Mouse (Mus musculus): ENCODE results near the gene Bckdk. TPM values are rescaled to one million over a fixed set of nuclear protein-coding genes. Genes with fewer than 3 reads are reported as not detected.
"Not testable (repeated sequence)": the region's sequence is repeated elsewhere in the genome, so short reads cannot be mapped to it uniquely, and the experiment has no call there.

Gene Bckdk
- polyA plus RNA-seq, 1 experiment from 2014 or later = 130 TPM

GRCm38 (mm10) chr7:127942097-127942496 is 38.2 kb downstream of the Bckdk start:
- not testable (repeated sequence) for DNase-seq (ENCODE audit: extremely low spot score, low spot score); H3K4me3 ChIP-seq; H3K36me3 ChIP-seq (replicated peaks); H3K4me1 ChIP-seq; H3K27ac ChIP-seq; H3K9me3 ChIP-seq
- WGBS = 57% methylated on average over 2 of the region's 2 CpGs
- H3K27me3 ChIP-seq (ENCODE audit: poor library complexity, severe bottlenecking) = peaks cover 38% of the 10 kb centered on the region

GRCm38 (mm10) chr7:127944614-127945013 is 40.7 kb downstream of the Bckdk start:
- Histone ChIP-seq H3K27ac (no peak overlapping the region), H3K9me3 (no peaks in the 10 kb centered on the region), H3K4me1 (peaks cover 6% of the 10 kb centered on the region), H3K36me3 (replicated peaks) (no peaks in the 10 kb centered on the region), H3K27me3 (ENCODE audit: poor library complexity, severe bottlenecking) (peaks cover 38% of the 10 kb centered on the region), H3K4me3 (peak overlapping the region; percentile 20)
- no peak for DNase-seq (ENCODE audit: extremely low spot score, low spot score)
- WGBS = 24% methylated on average over 23 of the region's 23 CpGs

- H3K27me3 ChIP-seq (ENCODE audit: poor library complexity, severe bottlenecking) = peaks cover 38% of the 10 kb centered on the region
- H3K4me3 ChIP-seq = no peak within 1 kb of the TSS
- peaks cover 6% of the 10 kb centered on the region for H3K4me1 ChIP-seq
- H3K9me3 ChIP-seq = no peaks in the 10 kb centered on the region
- no peak for DNase-seq (ENCODE audit: extremely low spot score, low spot score)
- no peaks in the 10 kb centered on the region for H3K36me3 ChIP-seq (replicated peaks)
- H3K27ac ChIP-seq = no peak within 1 kb of the TSS
- 71% methylated on average over 6 of the region's 6 CpGs for WGBS
Observed at GRCm38 (mm10) chr7:127946470-127947023, 42.7 kb downstream of the Bckdk start, which contains the start of gene Prss36. Prss36 (minus strand) TSS chr7:127946725.

GRCm38 (mm10) chr7:127952864-127953581 is 49.1 kb downstream of the Bckdk start:
- WGBS = 42% methylated on average over 13 of the region's 13 CpGs
- H3K36me3 ChIP-seq (replicated peaks) = no peaks in the 10 kb centered on the region
- H3K9me3 ChIP-seq = no peaks in the 10 kb centered on the region

GRCm38 (mm10) chr7:127959364-127959763 is 55.5 kb downstream of the Bckdk start:
- Histone ChIP-seq H3K9me3 (no peaks in the 10 kb centered on the region), H3K27me3 (ENCODE audit: poor library complexity, severe bottlenecking) (no peaks in the 10 kb centered on the region), H3K36me3 (replicated peaks) (no peaks in the 10 kb centered on the region), H3K4me3 (no peak overlapping the region), H3K4me1 (no peaks in the 10 kb centered on the region), H3K27ac (no peak overlapping the region)
- WGBS = 80% methylated on average over 5 of the region's 5 CpGs
- DNase-seq (ENCODE audit: extremely low spot score, low spot score) = no peak

More at GRCm38 (mm10) chr7:127952864-127953581, 49.1 kb downstream of the Bckdk start:
- Histone ChIP-seq H3K4me3 (no peak overlapping the region), H3K4me1 (no peaks in the 10 kb centered on the region), H3K27ac (no peak overlapping the region), H3K27me3 (ENCODE audit: poor library complexity, severe bottlenecking) (no peaks in the 10 kb centered on the region)
- no peak for DNase-seq (ENCODE audit: extremely low spot score, low spot score)

Other genes with a start within 250 kb of the Bckdk start
- gene Bcl7c, start 195.1 kb upstream of the Bckdk start, polyA plus RNA-seq (2016; fragmentation: Nextera tagmentation; extraction: Ambion mirVana) = 44.5 and 50.4 TPM in 2 replicates
- 5.9 and 6.0 TPM in 2 replicates for gene Ctf1, start 191.3 kb upstream of the Bckdk start, polyA plus RNA-seq (2016; fragmentation: Nextera tagmentation; extraction: Ambion mirVana)
- 0.33 and 0.39 TPM in 2 replicates for gene Ctf2, start 171.9 kb upstream of the Bckdk start, polyA plus RNA-seq (2016; fragmentation: Nextera tagmentation; extraction: Ambion mirVana)
- 7.6 and 8.2 TPM in 2 replicates for gene Fbxl19, start 159.5 kb upstream of the Bckdk start, polyA plus RNA-seq (2016; fragmentation: Nextera tagmentation; extraction: Ambion mirVana)
- gene Orai3, start 134.3 kb upstream of the Bckdk start, polyA plus RNA-seq (2016; fragmentation: Nextera tagmentation; extraction: Ambion mirVana) = 8.4 and 9.8 TPM in 2 replicates
- 16.0 and 17.1 TPM in 2 replicates for gene Setd1a, start 127.4 kb upstream of the Bckdk start, polyA plus RNA-seq (2016; fragmentation: Nextera tagmentation; extraction: Ambion mirVana)
- not detected in 2 replicates for gene Gm49388, start 118.5 kb upstream of the Bckdk start, polyA plus RNA-seq (2016; fragmentation: Nextera tagmentation; extraction: Ambion mirVana)
- gene Hsd3b7, start 103.5 kb upstream of the Bckdk start, polyA plus RNA-seq (2016; fragmentation: Nextera tagmentation; extraction: Ambion mirVana) = 5.4 and 5.8 TPM in 2 replicates
- gene Stx4a, start 79.8 kb upstream of the Bckdk start, polyA plus RNA-seq (2016; fragmentation: Nextera tagmentation; extraction: Ambion mirVana) = 23.7 and 24.6 TPM in 2 replicates
- gene Stx1b, start 79.5 kb upstream of the Bckdk start, polyA plus RNA-seq (2016; fragmentation: Nextera tagmentation; extraction: Ambion mirVana) = 5.5 and 6.1 TPM in 2 replicates
- 18.6 and 19.5 TPM in 2 replicates for gene Zfp646, start 27.9 kb upstream of the Bckdk start, polyA plus RNA-seq (2016; fragmentation: Nextera tagmentation; extraction: Ambion mirVana)
- gene Zfp668, start 27.3 kb upstream of the Bckdk start, polyA plus RNA-seq (2016; fragmentation: Nextera tagmentation; extraction: Ambion mirVana) = 39.9 and 41.8 TPM in 2 replicates
- gene Prss53, start 13.1 kb upstream of the Bckdk start, polyA plus RNA-seq (2016; fragmentation: Nextera tagmentation; extraction: Ambion mirVana) = 0.32 and 0.49 TPM in 2 replicates
- gene Gm21974, start 8.6 kb upstream of the Bckdk start, polyA plus RNA-seq (2016; fragmentation: Nextera tagmentation; extraction: Ambion mirVana) = not detected in 2 replicates
- 32.2 and 41.4 TPM in 2 replicates for gene Vkorc1, start 8.5 kb upstream of the Bckdk start, polyA plus RNA-seq (2016; fragmentation: Nextera tagmentation; extraction: Ambion mirVana)
- gene Kat8, start 8.4 kb downstream of the Bckdk start, polyA plus RNA-seq (2016; fragmentation: Nextera tagmentation; extraction: Ambion mirVana) = 47.4 and 49.0 TPM in 2 replicates
- gene Prss8, start 26.0 kb downstream of the Bckdk start, polyA plus RNA-seq (2016; fragmentation: Nextera tagmentation; extraction: Ambion mirVana) = 5.0 and 5.9 TPM in 2 replicates
- 11.5 and 12.5 TPM in 2 replicates for gene Prss36, start 42.6 kb downstream of the Bckdk start, polyA plus RNA-seq (2016; fragmentation: Nextera tagmentation; extraction: Ambion mirVana)
- 362 and 407 TPM in 2 replicates for gene Fus, start 63.4 kb downstream of the Bckdk start, polyA plus RNA-seq (2016; fragmentation: Nextera tagmentation; extraction: Ambion mirVana)
- 6.3 and 6.6 TPM in 2 replicates for gene Pycard, start 89.8 kb downstream of the Bckdk start, polyA plus RNA-seq (2016; fragmentation: Nextera tagmentation; extraction: Ambion mirVana)
- gene Trim72, start 99.9 kb downstream of the Bckdk start, polyA plus RNA-seq (2016; fragmentation: Nextera tagmentation; extraction: Ambion mirVana) = not detected in 2 replicates
- gene Itgam, start 158.6 kb downstream of the Bckdk start, polyA plus RNA-seq (2016; fragmentation: Nextera tagmentation; extraction: Ambion mirVana) = 0.33 and 0.40 TPM in 2 replicates
- not detected in 2 replicates for gene Gm49368, start 158.6 kb downstream of the Bckdk start, polyA plus RNA-seq (2016; fragmentation: Nextera tagmentation; extraction: Ambion mirVana)
- gene Itgax, start 225.5 kb downstream of the Bckdk start, polyA plus RNA-seq (2016; fragmentation: Nextera tagmentation; extraction: Ambion mirVana) = not detected in 2 replicates